Mouse (Mus musculus) stomach, embryonic 15.5 days (tissue): ENCODE data around the gene Lrp10. TPM values are rescaled to one million over a fixed set of nuclear protein-coding genes. Genes with fewer than 3 reads are reported as not detected.
A peak's percentile ranks its signal among the peaks of the same experiment; 100 is the strongest.

ENCODE experiments used
- ATAC-seq: fragments of 200-750 bp; cut with Nextera tagmentation; 2 replicates; pipeline ENCODE4 v1.8.0; 2017; ENCODE audit warnings: low read depth, moderate number of reproducible peaks, moderate TSS enrichment; ENCODE audit not compliant: insufficient read depth, low FRiP score
- H3K27ac ChIP-seq: fragments of 300-500 bp; sonication (generic); 2 replicates; pipeline ENCODE4 v1.5.1; 2015; ENCODE audit warnings: mild to moderate bottlenecking, inconsistent platforms
- H3K27me3 ChIP-seq: fragments of 300-500 bp; sonication (generic); replicated peaks from 2 replicates; pipeline ENCODE4 v1.6.1; 2015; ENCODE audit warnings: inconsistent platforms
- H3K36me3 ChIP-seq: fragments of 300-500 bp; sonication (generic); 2 replicates; pipeline ENCODE4 v1.6.1; 2015; ENCODE audit warnings: inconsistent platforms
- H3K4me1 ChIP-seq: fragments of 300-500 bp; sonication (generic); 2 replicates; pipeline ENCODE4 v1.6.1; 2015; ENCODE audit warnings: inconsistent platforms
- H3K4me2 ChIP-seq: fragments of 300-500 bp; sonication (generic); 2 replicates; pipeline ENCODE4 v1.6.1; 2015; ENCODE audit warnings: mild to moderate bottlenecking, inconsistent platforms
- H3K4me3 ChIP-seq: fragments of 300-500 bp; sonication (generic); replicated peaks from 2 replicates; pipeline ENCODE4 v1.5.1; 2015; ENCODE audit warnings: inconsistent platforms
- H3K9ac ChIP-seq: fragments of 300-500 bp; sonication (generic); 2 replicates; pipeline ENCODE4 v1.6.1; 2015; ENCODE audit warnings: inconsistent platforms
- H3K9me3 ChIP-seq: fragments of 300-500 bp; sonication (generic); 2 replicates; pipeline ENCODE4 v1.6.1; 2016; ENCODE audit warnings: inconsistent platforms
- WGBS: fragments of 180-500 bp; shearing (Covaris S2); methylation state at CpG from one replicate; pipeline ENCODE4 v1.1.7; 2015; 5-methylcytosine and 5-hydroxymethylcytosine counted together
- polyA plus RNA-seq: library from polyadenylated mRNA; unstranded; fragments of >200 nt; fragmentation: Nextera tagmentation; extraction: Ambion mirVana; gene quantifications from 2 replicates; pipeline ENCODE4 v1.2.1, GENCODE M21; 2015

Lrp10 gene
- polyA plus RNA-seq, 1 experiment from 2014 or later, result 49.6 TPM

DNA sequence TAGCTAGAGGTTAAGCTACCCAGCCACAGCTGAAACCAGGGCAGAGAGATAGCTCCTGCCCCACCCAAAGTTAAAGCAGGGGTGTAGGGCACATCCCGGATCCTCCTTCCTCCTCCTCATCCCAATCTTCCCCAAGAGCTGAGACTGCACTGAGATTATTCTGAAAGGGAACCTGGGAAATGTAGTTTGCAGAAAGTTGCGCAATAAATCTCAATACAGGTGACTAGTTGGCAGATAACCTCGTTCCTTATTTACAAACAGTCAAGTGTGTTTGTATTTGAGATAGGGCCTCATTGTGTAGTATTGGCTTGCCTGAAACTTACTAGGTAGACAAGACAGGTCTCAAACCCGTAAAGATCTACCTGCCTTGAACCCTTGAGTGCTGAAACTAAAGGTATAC, 1.8 kb upstream of the Lrp10 start:
- no peak overlapping the region for H3K27ac ChIP-seq
- ATAC-seq, result no peak
- H3K36me3 ChIP-seq, result no peaks in the 10 kb centered on the region
- no peak overlapping the region for H3K9ac ChIP-seq
- H3K9me3 ChIP-seq, result no peaks in the 10 kb centered on the region
- H3K27me3 ChIP-seq, result no peaks in the 10 kb centered on the region
- no peaks in the 10 kb centered on the region for H3K4me1 ChIP-seq
- no peak overlapping the region for H3K4me2 ChIP-seq
- 59% methylated on average over 4 of the region's 4 CpGs for WGBS
- H3K4me3 ChIP-seq, result no peak overlapping the region

DNA sequence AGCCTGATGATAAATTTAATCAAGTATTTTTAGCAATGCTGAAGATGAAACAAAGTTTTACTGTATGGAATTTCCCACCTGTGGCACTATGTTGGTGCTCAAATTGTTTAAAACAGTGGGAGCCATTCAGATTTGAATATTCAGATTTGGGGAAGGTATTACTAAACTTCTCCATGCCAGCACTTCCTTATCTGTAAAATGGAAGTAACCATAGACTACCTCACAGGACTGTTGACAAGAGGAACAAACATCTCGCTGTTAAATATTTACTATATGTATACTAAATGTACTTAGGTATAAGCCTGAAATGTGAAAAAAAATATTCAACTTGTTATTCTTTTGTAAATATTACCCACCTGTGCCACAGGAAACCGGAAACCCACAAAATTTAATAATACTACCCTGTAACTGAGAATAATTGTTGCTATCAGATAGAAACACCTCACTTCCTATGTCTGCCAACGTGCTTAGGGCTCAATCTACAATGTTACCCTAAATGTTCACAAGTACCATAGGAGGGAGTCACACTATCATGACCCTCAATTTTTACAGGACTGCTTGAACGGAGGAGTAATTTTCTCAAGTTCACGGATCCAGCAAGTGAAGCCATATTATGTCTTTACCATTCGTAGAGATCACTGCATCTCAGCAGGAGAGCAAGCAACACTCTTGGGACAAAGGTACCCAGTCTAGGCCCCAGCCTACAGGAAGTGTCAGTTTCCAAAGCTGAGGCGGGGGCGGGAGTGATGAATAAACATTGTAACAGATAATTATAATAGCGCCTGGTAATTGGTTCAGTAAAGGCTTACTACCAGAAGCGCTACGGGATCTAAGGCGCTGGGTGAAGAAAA, 604 bp upstream of the Lrp10 start:
- Histone ChIP-seq H3K4me1 (no peaks in the 10 kb centered on the region), H3K9me3 (no peaks in the 10 kb centered on the region), H3K36me3 (peaks cover 7% of the 10 kb centered on the region), H3K27ac (peak overlapping the region; percentile 90), H3K4me2 (peak overlapping the region; percentile 84), H3K9ac (peak overlapping the region; percentile 84), H3K4me3 (peak overlapping the region; percentile 96), H3K27me3 (no peaks in the 10 kb centered on the region)
- WGBS, result 11% methylated on average over 12 of the region's 12 CpGs
- ATAC-seq, result peak; percentile 41; the same call in 1 of the 2 replicates

DNA sequence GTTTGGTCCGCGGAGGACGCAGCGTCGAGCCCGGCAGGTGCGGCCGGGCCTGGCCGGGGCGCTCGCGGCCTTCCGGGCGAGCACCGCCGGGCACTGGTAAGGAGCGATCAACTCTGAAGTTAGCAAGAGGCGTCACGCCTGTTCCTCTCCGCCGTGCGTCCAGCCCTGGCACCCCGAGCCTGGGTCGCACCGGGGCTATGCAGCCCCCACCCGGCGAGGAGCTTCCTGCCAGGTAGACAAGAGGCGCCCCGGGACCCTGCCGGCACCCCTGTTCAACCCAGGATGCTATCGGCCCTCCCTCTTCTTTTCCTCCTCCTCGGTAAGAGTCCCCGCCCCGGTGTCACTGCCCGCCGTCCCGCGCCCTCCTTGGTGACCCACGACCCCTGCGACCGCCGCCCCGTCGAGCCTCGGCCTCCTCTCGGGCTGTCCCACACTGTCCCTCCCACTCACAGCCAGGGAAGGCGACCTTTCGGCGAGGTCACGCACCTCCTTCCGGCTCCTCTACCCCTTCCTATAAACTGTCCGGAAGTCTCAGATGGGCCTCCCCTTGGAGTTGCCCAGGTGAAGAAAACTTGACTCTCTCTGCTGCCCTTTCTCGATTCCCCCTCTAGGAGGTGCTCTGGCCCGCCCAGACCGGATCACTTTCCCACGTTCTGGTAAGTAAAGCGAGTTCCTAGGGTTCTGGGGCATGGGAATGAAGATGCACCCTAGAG, 512 bp downstream of the Lrp10 start:
- H3K27me3 ChIP-seq, result no peaks in the 10 kb centered on the region
- H3K9ac ChIP-seq, result peak overlapping the region; percentile 84
- H3K9me3 ChIP-seq, result no peaks in the 10 kb centered on the region
- no peaks in the 10 kb centered on the region for H3K4me1 ChIP-seq
- H3K4me2 ChIP-seq, result peak overlapping the region; percentile 84
- peak; percentile 72 for ATAC-seq
- H3K4me3 ChIP-seq, result peak overlapping the region; percentile 96
- H3K27ac ChIP-seq, result peak overlapping the region; percentile 90
- under 1% methylated on average over 56 of the region's 57 CpGs for WGBS
- peaks cover 15% of the 10 kb centered on the region for H3K36me3 ChIP-seq

- no peak overlapping the region for H3K4me2 ChIP-seq
- H3K9ac ChIP-seq, result no peak overlapping the region
- no peak overlapping the region for H3K27ac ChIP-seq
- no peaks in the 10 kb centered on the region for H3K27me3 ChIP-seq
- peaks cover 34% of the 10 kb centered on the region for H3K36me3 ChIP-seq
- no peak overlapping the region for H3K4me3 ChIP-seq
- ATAC-seq, result no peak
- peaks cover 14% of the 10 kb centered on the region for H3K4me1 ChIP-seq
- WGBS, result 86% methylated on average over 2 of the region's 2 CpGs
- no peaks in the 10 kb centered on the region for H3K9me3 ChIP-seq
These were observed 7.5 kb downstream of the Lrp10 start for GRCm38 (mm10) chr14:54471467-54471866.

- Histone ChIP-seq H3K9ac (no peak overlapping the region), H3K27me3 (0 out of 2 replicates have a peak, but pooled peaks cover 3% of the 10 kb centered on the region), H3K4me1 (peaks cover 19% of the 10 kb centered on the region), H3K27ac (no peak overlapping the region), H3K4me2 (no peak overlapping the region), H3K36me3 (peaks cover 34% of the 10 kb centered on the region), H3K9me3 (no peaks in the 10 kb centered on the region), H3K4me3 (no peak overlapping the region)
- no peak for ATAC-seq
- 53% methylated on average over 5 of the region's 5 CpGs for WGBS
These were observed 8.7 kb downstream of the Lrp10 start for GRCm38 (mm10) chr14:54472671-54473070.

DNA sequence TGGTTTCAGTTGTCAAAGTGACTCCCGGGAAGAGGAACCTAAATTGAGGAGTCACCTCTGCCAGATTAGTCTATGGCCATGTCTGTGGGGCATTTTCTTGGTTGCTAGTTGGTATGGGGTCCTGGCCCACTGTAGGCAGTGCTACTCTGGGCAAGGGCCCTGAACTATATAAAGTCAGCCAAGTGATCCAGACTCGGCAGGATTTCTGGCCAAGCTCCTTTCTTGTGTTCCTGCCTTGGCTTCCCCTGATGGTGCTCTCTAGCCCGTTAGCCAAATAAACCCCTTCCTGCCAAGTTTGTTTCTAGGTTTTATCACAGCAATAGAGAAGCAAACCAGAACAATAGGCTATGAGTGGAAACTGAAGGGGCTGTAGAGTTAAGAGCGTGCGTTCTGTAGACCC, 10.8 kb downstream of the Lrp10 start:
- Histone ChIP-seq H3K36me3 (peaks cover 17% of the 10 kb centered on the region), H3K9me3 (no peaks in the 10 kb centered on the region), H3K27me3 (peaks cover 16% of the 10 kb centered on the region; the same call in 1 of the 2 replicates), H3K9ac (no peak overlapping the region), H3K4me1 (peaks cover 26% of the 10 kb centered on the region), H3K4me3 (no peak overlapping the region), H3K4me2 (no peak overlapping the region), H3K27ac (no peak overlapping the region)
- WGBS, result 87% methylated on average over 5 of the region's 5 CpGs
- ATAC-seq, result no peak

GRCm38 (mm10) chr14:54475941-54476844, 12.3 kb downstream of the Lrp10 start, which contains the start of gene Rem2:
Gene Rem2, plus strand, starts transcription at chr14:54476100.
- H3K9me3 ChIP-seq, result no peaks in the 10 kb centered on the region
- peak; percentile 70; the same call in 1 of the 2 replicates for ATAC-seq
- H3K27me3 ChIP-seq, result peaks cover 25% of the 10 kb centered on the region; the same call in 1 of the 2 replicates
- peak within 1 kb of the TSS; percentile 84 for H3K4me2 ChIP-seq
- peaks cover 4% of the 10 kb centered on the region; the same call in 1 of the 2 replicates for H3K36me3 ChIP-seq
- H3K27ac ChIP-seq, result no peak within 1 kb of the TSS
- peak within 1 kb of the TSS; percentile 27; the same call in 1 of the 2 replicates for H3K9ac ChIP-seq
- 2% methylated on average over 23 of the region's 23 CpGs for WGBS
- peaks cover 26% of the 10 kb centered on the region for H3K4me1 ChIP-seq
- H3K4me3 ChIP-seq, result peak within 1 kb of the TSS; percentile 44

GRCm38 (mm10) chr14:54477172-54477909, 13.4 kb downstream of the Lrp10 start:
- Histone ChIP-seq H3K4me1 (peaks cover 26% of the 10 kb centered on the region), H3K9ac (no peak overlapping the region), H3K27ac (no peak overlapping the region), H3K27me3 (peaks cover 30% of the 10 kb centered on the region; the same call in 1 of the 2 replicates), H3K36me3 (no peaks in the 10 kb centered on the region), H3K4me3 (no peak overlapping the region), H3K9me3 (no peaks in the 10 kb centered on the region), H3K4me2 (no peak overlapping the region; the same call in 1 of the 2 replicates)
- WGBS, result 80% methylated on average over 15 of the region's 15 CpGs
- ATAC-seq, result no peak

DNA sequence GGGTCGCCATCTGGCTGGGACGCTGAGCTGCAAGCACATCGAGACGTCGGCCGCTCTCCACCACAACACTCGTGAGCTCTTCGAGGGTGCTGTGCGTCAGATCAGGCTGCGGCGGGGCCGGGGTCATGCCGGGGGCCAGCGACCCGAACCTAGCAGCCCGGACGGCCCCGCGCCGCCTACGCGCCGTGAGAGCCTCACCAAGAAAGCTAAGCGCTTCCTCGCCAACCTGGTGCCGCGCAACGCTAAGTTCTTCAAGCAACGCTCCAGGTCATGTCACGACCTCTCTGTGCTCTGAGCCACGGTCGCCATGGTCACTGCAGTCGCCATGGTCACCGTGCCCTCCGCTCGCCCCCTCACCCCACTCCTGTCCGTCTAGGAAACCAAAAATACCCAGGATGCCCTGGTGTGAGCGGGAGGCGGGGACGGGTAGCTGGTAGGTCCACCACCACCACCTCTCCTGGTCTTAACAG, 15.5 kb downstream of the Lrp10 start:
- peak overlapping the region; percentile 83 for H3K4me2 ChIP-seq
- peaks cover 30% of the 10 kb centered on the region; the same call in 1 of the 2 replicates for H3K27me3 ChIP-seq
- no peaks in the 10 kb centered on the region for H3K9me3 ChIP-seq
- 0 out of 2 replicates have a peak overlapping the region, but pooled peaks have one; percentile 17 for H3K9ac ChIP-seq
- ATAC-seq, result no peak
- H3K27ac ChIP-seq, result no peak overlapping the region
- H3K4me1 ChIP-seq, result peaks cover 22% of the 10 kb centered on the region
- H3K36me3 ChIP-seq, result no peaks in the 10 kb centered on the region
- H3K4me3 ChIP-seq, result peak overlapping the region; percentile 43
- 3% methylated on average over 40 of the region's 40 CpGs for WGBS

DNA sequence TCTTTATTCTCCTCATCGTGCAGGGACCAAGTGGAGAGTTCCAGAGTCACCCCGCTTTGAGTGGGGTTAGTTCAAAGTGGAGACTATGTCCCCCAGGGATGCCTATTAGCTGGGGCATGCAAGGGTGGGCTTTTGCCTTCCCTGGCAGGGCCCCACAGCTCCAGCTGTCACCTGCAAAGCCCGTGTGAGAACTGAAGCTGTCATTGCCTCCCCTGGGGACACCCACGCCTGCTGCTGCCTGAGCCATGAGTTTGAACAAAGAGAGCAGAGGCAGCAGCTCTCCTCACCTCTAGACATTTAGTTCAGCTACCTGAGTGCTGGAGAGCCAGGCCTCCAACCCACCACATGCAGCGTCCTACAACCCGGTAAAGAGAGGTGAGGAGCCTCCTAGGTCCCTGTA, 16.7 kb downstream of the Lrp10 start:
- Histone ChIP-seq H3K4me2 (no peak overlapping the region), H3K4me3 (no peak overlapping the region), H3K4me1 (peaks cover 18% of the 10 kb centered on the region), H3K9ac (no peak overlapping the region), H3K36me3 (no peaks in the 10 kb centered on the region), H3K9me3 (no peaks in the 10 kb centered on the region), H3K27me3 (peaks cover 30% of the 10 kb centered on the region; the same call in 1 of the 2 replicates), H3K27ac (no peak overlapping the region)
- ATAC-seq, result no peak
- WGBS, result 72% methylated on average over 6 of the region's 6 CpGs
